Mouse (Mus musculus) heart, adult 2 months (tissue): Measurements from ENCODE around the gene Cplx2. TPM values are rescaled to one million over a fixed set of nuclear protein-coding genes. Genes with fewer than 3 reads are reported as not detected.

Experiments
- DNase-seq, 2 experiments: peaks; one replicate each; pipeline ENCODE4 v3.0.0; 2021
- H3K27ac ChIP-seq: fragments of 200-600 bp; 2 replicates; pipeline ENCODE4 v1.8.1; 2022
- H3K27me3 ChIP-seq: fragments of 200-500 bp; 2 replicates; pipeline ENCODE4 v1.6.1; 2012; ENCODE audit warnings: mild to moderate bottlenecking, low read length, inconsistent platforms, mixed read lengths; ENCODE audit not compliant: control insufficient read depth, insufficient read depth
- H3K36me3 ChIP-seq: fragments of 200-500 bp; 2 replicates; pipeline ENCODE4 v1.6.1; 2012; ENCODE audit warnings: low read length, inconsistent platforms; ENCODE audit not compliant: control insufficient read depth, insufficient read depth
- H3K4me1 ChIP-seq: fragments of 200-500 bp; 2 replicates; pipeline ENCODE4 v1.6.1; 2011; ENCODE audit warnings: low read length; ENCODE audit not compliant: control insufficient read depth, insufficient read depth
- H3K4me3 ChIP-seq: fragments of 200-600 bp; 2 replicates; pipeline ENCODE4 v1.8.1; 2022
- H3K79me2 ChIP-seq: fragments of 200-500 bp; replicated peaks from 2 replicates; pipeline ENCODE4 v1.6.1; 2012; ENCODE audit warnings: mild to moderate bottlenecking, inconsistent platforms, low read length, moderate library complexity, mixed read lengths; ENCODE audit not compliant: control insufficient read depth, insufficient read depth
- H3K9ac ChIP-seq: fragments of 200-500 bp; 2 replicates; pipeline ENCODE4 v1.6.1; 2012; ENCODE audit warnings: low read depth, mild to moderate bottlenecking, control low read depth, inconsistent platforms, low read length, mixed read lengths
- CTCF ChIP-seq: fragments of 200-600 bp; IDR thresholded peaks from 2 replicates; pipeline ENCODE4 v1.8.1; 2022; ENCODE audit warnings: antibody characterized with exemption, mild to moderate bottlenecking, moderate library complexity
- EP300 ChIP-seq: fragments of 200-500 bp; IDR thresholded peaks from 2 replicates; pipeline ENCODE4 v1.6.1; 2011; ENCODE audit warnings: low read depth, low read length, control low read depth; ENCODE audit not compliant: insufficient read depth
- POLR2A ChIP-seq: fragments of 200-500 bp; IDR thresholded peaks from 2 replicates; pipeline ENCODE4 v1.6.1; 2011; ENCODE audit warnings: mild to moderate bottlenecking, low read depth, low read length, control low read depth; ENCODE audit not compliant: insufficient read depth
- WGBS: fragments of 180-500 bp; shearing (Covaris S2); methylation state at CpG from one replicate; pipeline ENCODE4 v1.1.7; 2018; 5-methylcytosine and 5-hydroxymethylcytosine counted together
- intact Hi-C: fragments of 180-260 bp; cut with DNase I; formaldehyde crosslinking; loops from one replicate; pipeline ENCODE4 v1.15.1; 2025
- polyA plus RNA-seq: library from polyadenylated mRNA; depleted of rRNA; stranded (reverse); fragments of >200 nt; gene quantifications from 2 replicates; pipeline ENCODE4 v1.2.3, GENCODE M21; 2012
- total RNA-seq, 2 experiments: library from RNA; stranded (reverse); gene quantifications; 2 replicates each; pipeline ENCODE4 v1.2.3; 2021

The Cplx2 gene
- total and polyA plus RNA-seq, 3 experiments = 2.3 to 3.0 (median 2.4) TPM

DNA sequence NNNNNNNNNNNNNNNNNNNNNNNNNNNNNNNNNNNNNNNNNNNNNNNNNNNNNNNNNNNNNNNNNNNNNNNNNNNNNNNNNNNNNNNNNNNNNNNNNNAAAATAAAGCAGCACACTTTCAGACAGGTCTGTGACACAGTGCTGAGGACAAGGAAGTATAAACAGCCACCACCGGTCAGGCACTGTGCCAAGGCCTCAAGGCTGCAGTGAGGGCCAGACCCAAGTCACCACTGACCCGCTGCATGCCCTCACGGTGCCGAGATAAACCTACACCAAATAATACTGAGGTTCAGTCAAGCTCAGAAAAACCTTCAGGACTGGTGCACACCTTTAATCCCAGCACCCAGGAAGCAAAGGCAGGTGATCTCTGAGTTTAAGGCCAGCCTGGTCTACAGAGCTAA, 13.7 kb upstream of the Cplx2 start:
- Histone ChIP-seq H3K36me3 (no peaks in the 10 kb centered on the region), H3K27ac (no peak overlapping the region), H3K79me2 (no peaks in the 10 kb centered on the region), H3K4me3 (no peak overlapping the region), H3K9ac (no peak overlapping the region), H3K4me1 (no peaks in the 10 kb centered on the region; the same call in 1 of the 2 replicates), H3K27me3 (no peaks in the 10 kb centered on the region)
- intact Hi-C loops = no loop called here
- DNase-seq = no peak
- 21% methylated on average over 4 of the region's 4 CpGs for WGBS
- TF ChIP-seq EP300 = no peak
- TF ChIP-seq CTCF = no peak
- no peak for TF ChIP-seq POLR2A

DNA sequence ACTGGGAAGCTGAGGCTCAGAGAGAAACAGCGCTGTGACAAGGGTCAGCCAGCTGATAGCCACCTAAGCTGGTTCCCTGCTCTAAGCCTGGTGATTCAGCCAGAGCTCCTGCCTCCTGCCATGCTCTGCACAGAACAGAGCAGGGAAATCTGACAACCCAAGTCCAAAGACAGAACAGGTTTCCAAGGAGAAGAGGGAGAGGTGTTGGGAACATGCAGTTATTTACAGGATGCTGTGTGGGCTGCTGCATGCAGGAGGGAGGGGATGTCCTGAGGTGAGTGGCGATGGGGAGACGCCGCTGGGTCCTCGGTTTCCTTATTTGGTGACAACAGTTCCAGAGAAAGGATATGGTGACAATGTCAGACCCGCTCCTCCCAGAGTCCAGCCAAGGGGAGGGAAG, 12.0 kb upstream of the Cplx2 start:
- no peak overlapping the region for H3K27ac ChIP-seq
- TF ChIP-seq EP300 = no peak
- no peak for TF ChIP-seq POLR2A
- TF ChIP-seq CTCF = no peak
- WGBS = 59% methylated on average over 6 of the region's 6 CpGs
- H3K27me3 ChIP-seq = no peaks in the 10 kb centered on the region
- H3K36me3 ChIP-seq = no peaks in the 10 kb centered on the region
- H3K9ac ChIP-seq = no peak overlapping the region
- no peaks in the 10 kb centered on the region; the same call in 1 of the 2 replicates for H3K4me1 ChIP-seq
- no peak overlapping the region for H3K4me3 ChIP-seq
- no peak for DNase-seq
- H3K79me2 ChIP-seq = no peaks in the 10 kb centered on the region
- intact Hi-C loops = no loop called here

- Histone ChIP-seq H3K27me3 (no peaks in the 10 kb centered on the region), H3K27ac (no peak overlapping the region), H3K79me2 (no peaks in the 10 kb centered on the region), H3K36me3 (no peaks in the 10 kb centered on the region), H3K9ac (no peak overlapping the region), H3K4me1 (no peaks in the 10 kb centered on the region), H3K4me3 (no peak overlapping the region)
- whole genome bisulfite sequencing = 86% methylated on average over 7 of the region's 7 CpGs
- DNase-seq = no peak
- TF ChIP-seq POLR2A (no peak), CTCF (no peak), EP300 (no peak)
- intact Hi-C loops = no loop called here
These were observed 6.5 kb upstream of the Cplx2 start for GRCm38 (mm10) chr13:54364686-54365085.

DNA sequence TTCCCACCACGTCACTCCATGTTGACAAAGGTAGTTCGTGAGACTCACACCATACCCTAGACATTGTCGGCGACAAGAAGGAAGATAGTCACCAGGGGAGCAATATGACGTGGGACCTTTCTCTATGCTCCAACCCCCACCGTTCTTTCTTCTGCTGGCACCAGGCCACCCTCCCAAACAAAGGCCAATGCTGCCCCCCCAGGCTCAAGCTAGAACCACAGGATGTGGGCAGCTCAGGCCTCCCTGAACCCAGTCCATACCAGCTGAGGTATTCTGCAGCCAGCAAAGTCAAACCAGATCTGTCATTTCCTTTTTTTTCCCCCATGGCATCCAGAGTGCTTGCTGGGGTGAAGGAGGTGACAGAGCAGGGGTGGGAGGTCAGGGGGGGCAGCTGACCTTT, 3.4 kb upstream of the Cplx2 start:
- Histone ChIP-seq H3K79me2 (no peaks in the 10 kb centered on the region), H3K27ac (no peak overlapping the region), H3K27me3 (peaks cover 3% of the 10 kb centered on the region), H3K9ac (no peak overlapping the region), H3K36me3 (no peaks in the 10 kb centered on the region), H3K4me3 (no peak overlapping the region), H3K4me1 (no peaks in the 10 kb centered on the region)
- intact Hi-C loops = no loop called here
- WGBS = 56% methylated on average over 6 of the region's 6 CpGs
- no peak for TF ChIP-seq EP300
- TF ChIP-seq CTCF = peak; percentile 32
- no peak for TF ChIP-seq POLR2A
- no peak for DNase-seq

DNA sequence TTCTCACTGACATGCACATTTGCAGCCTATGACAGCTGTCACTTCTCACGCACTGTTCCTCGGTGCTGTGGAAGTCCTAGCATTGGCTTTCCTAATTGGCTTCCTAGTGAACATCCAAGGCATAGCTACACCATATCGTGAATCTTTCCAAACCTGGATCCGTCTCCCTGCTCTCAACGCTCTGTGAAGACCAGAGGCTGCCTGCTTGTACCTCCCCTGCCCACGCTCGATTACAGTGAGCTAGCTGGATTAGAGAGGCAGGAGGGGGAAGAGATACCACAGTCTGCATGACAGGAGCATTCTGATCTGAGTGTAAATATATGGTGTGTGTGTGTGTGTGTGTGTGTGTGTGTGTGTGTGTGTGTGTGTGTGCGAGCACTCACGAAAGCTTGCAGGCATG, 3.0 kb upstream of the Cplx2 start:
- H3K4me3 ChIP-seq = no peak overlapping the region
- H3K4me1 ChIP-seq = no peaks in the 10 kb centered on the region
- no peak overlapping the region for H3K27ac ChIP-seq
- intact Hi-C loops = no loop called here
- H3K27me3 ChIP-seq = peaks cover 3% of the 10 kb centered on the region
- 81% methylated on average over 9 of the region's 9 CpGs for WGBS
- no peaks in the 10 kb centered on the region for H3K79me2 ChIP-seq
- DNase-seq = no peak
- H3K9ac ChIP-seq = no peak overlapping the region
- no peaks in the 10 kb centered on the region for H3K36me3 ChIP-seq
- TF ChIP-seq CTCF (no peak), POLR2A (no peak), EP300 (no peak)

DNA sequence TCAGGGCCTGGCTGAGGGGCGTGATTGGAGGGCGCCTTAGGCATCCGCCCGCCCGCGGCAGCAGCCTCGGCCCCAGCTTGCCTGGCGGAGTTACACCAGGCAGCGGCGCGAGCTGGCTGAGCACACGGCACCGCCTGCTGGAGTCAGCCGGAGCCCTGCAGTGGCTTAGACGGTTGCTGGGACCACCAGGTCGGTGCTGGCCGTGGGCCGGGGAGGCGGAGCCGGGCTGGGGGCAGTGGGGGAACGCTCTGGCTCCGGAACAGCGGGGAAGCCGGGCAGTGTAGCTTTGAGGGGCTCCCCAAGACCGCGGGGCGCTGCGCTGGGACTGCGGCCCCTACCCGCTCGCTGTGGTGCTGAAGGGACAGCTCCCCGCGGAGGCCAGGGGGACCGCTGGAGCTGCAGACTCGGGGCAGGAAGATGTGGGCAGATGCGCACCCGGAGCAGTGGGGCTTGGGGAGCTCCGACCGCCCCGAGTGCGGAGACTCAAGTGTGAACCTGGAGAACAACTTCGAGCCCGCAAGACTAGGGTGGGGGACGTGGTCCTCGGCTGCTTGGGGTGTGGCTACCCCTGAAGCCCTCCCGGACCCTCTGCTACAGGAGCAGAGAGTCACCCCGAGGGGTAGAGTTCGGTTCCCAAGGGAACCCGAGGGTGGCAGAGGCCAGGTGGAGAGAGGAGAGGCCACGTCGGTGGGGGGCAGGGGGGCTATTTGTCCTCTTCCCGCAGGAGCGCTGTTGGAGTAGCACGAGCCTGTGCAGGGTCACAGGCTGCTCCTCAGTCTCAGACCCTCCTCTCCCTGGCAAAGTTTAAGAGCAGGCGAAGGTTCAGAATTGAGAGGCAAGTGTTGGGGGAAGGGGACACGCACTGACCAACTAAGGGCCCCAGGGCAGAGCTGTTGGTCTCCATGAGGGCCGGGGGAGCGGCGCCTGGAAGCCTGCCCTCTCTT, 510 bp downstream of the Cplx2 start:
- H3K9ac ChIP-seq = no peak overlapping the region
- no peaks in the 10 kb centered on the region for H3K4me1 ChIP-seq
- TF ChIP-seq CTCF (peak; percentile 45), EP300 (no peak), POLR2A (no peak)
- H3K36me3 ChIP-seq = no peaks in the 10 kb centered on the region
- H3K27ac ChIP-seq = no peak overlapping the region
- no peak overlapping the region for H3K4me3 ChIP-seq
- H3K27me3 ChIP-seq = peaks cover 3% of the 10 kb centered on the region
- no peaks in the 10 kb centered on the region for H3K79me2 ChIP-seq
- DNase-seq = peak; percentile 77 to 83
- WGBS = 2% methylated on average over 59 of the region's 59 CpGs
- intact Hi-C loops = loop anchor here (1.0 to 2.0 kb wide), 3 partner anchors 75 to 255 kb away; no protein-coding TSS in a partner anchor
